Mouse (Mus musculus): ENCODE results near the gene Cmtm8. TPM values are rescaled to one million over a fixed set of nuclear protein-coding genes. Genes with fewer than 3 reads are reported as not detected.

The Cmtm8 gene
- polyA plus RNA-seq, 1 experiment from 2014 or later, result 63.7 TPM

- Histone ChIP-seq H3K4me2 (no peak overlapping the region), H3K9me3 (no peaks in the 10 kb centered on the region), H3K4me3 (replicated peaks) (no peak overlapping the region), H3K9ac (no peak overlapping the region), H3K27ac (no peak overlapping the region), H3K27me3 (replicated peaks) (no peaks in the 10 kb centered on the region), H3K36me3 (peaks cover 10% of the 10 kb centered on the region; the same call in 1 of the 2 replicates), H3K4me1 (peaks cover 8% of the 10 kb centered on the region; the same call in 1 of the 2 replicates)
- no peak for ATAC-seq (ENCODE audit: insufficient read depth, low FRiP score, low read depth)
- WGBS, result 78% methylated on average over 7 of the region's 7 CpGs
Measured at GRCm38 (mm10) chr9:114771565-114771964, 72.4 kb downstream of the Cmtm8 start.

GRCm38 (mm10) chr9:114770224-114770623 is 73.7 kb downstream of the Cmtm8 start:
- 89% methylated on average over 4 of the region's 4 CpGs for WGBS
- Histone ChIP-seq H3K36me3 (peaks cover 10% of the 10 kb centered on the region; the same call in 1 of the 2 replicates), H3K9me3 (no peaks in the 10 kb centered on the region), H3K27me3 (replicated peaks) (no peaks in the 10 kb centered on the region), H3K9ac (no peak overlapping the region), H3K4me3 (replicated peaks) (no peak overlapping the region), H3K27ac (no peak overlapping the region), H3K4me1 (peaks cover 6% of the 10 kb centered on the region; the same call in 1 of the 2 replicates), H3K4me2 (no peak overlapping the region)
- ATAC-seq (ENCODE audit: insufficient read depth, low FRiP score, low read depth), result no peak

GRCm38 (mm10) chr9:114768066-114768465 is 75.9 kb downstream of the Cmtm8 start:
- no peak for ATAC-seq (ENCODE audit: insufficient read depth, low FRiP score, low read depth)
- Histone ChIP-seq H3K4me3 (replicated peaks) (no peak overlapping the region), H3K27ac (no peak overlapping the region), H3K27me3 (replicated peaks) (no peaks in the 10 kb centered on the region), H3K4me1 (no peaks in the 10 kb centered on the region), H3K9ac (no peak overlapping the region), H3K9me3 (no peaks in the 10 kb centered on the region), H3K36me3 (peaks cover 10% of the 10 kb centered on the region; the same call in 1 of the 2 replicates), H3K4me2 (no peak overlapping the region)
- WGBS, result 62% methylated on average over 10 of the region's 10 CpGs

- no peak overlapping the region for H3K9ac ChIP-seq
- no peak overlapping the region for H3K27ac ChIP-seq
- no peak overlapping the region for H3K4me2 ChIP-seq
- WGBS, result 64% methylated on average over 2 of the region's 2 CpGs
- peaks cover 7% of the 10 kb centered on the region; the same call in 1 of the 2 replicates for H3K36me3 ChIP-seq
- H3K4me1 ChIP-seq, result no peaks in the 10 kb centered on the region
- H3K4me3 ChIP-seq (replicated peaks), result no peak overlapping the region
- H3K9me3 ChIP-seq, result no peaks in the 10 kb centered on the region
- no peak for ATAC-seq (ENCODE audit: insufficient read depth, low FRiP score, low read depth)
- H3K27me3 ChIP-seq (replicated peaks), result no peaks in the 10 kb centered on the region
Measured at GRCm38 (mm10) chr9:114767507-114767906, 76.4 kb downstream of the Cmtm8 start.

- no peaks in the 10 kb centered on the region for H3K9me3 ChIP-seq
- no peak overlapping the region for H3K4me2 ChIP-seq
- H3K4me3 ChIP-seq (replicated peaks), result no peak overlapping the region
- peaks cover 3% of the 10 kb centered on the region; the same call in 1 of the 2 replicates for H3K36me3 ChIP-seq
- 73% methylated on average over 13 of the region's 13 CpGs for WGBS
- H3K4me1 ChIP-seq, result no peaks in the 10 kb centered on the region
- no peak overlapping the region for H3K9ac ChIP-seq
- H3K27me3 ChIP-seq (replicated peaks), result no peaks in the 10 kb centered on the region
- no peak for ATAC-seq (ENCODE audit: insufficient read depth, low FRiP score, low read depth)
- H3K27ac ChIP-seq, result no peak overlapping the region
Measured at GRCm38 (mm10) chr9:114767030-114767429, 76.9 kb downstream of the Cmtm8 start.

- H3K4me1 ChIP-seq, result no peaks in the 10 kb centered on the region
- H3K9ac ChIP-seq, result no peak overlapping the region
- 63% methylated on average over 13 of the region's 13 CpGs for WGBS
Measured at GRCm38 (mm10) chr9:114763341-114763740, 80.6 kb downstream of the Cmtm8 start.

GRCm38 (mm10) chr9:114761848-114762247 is 82.1 kb downstream of the Cmtm8 start:
- H3K27me3 ChIP-seq (replicated peaks), result no peaks in the 10 kb centered on the region
- no peak overlapping the region for H3K4me2 ChIP-seq
- no peak for ATAC-seq (ENCODE audit: insufficient read depth, low FRiP score, low read depth)
- no peak overlapping the region for H3K27ac ChIP-seq
- no peak overlapping the region for H3K4me3 ChIP-seq (replicated peaks)
- no peak overlapping the region for H3K9ac ChIP-seq
- H3K9me3 ChIP-seq, result no peaks in the 10 kb centered on the region
- no peaks in the 10 kb centered on the region for H3K4me1 ChIP-seq
- WGBS, result 63% methylated on average over 11 of the region's 11 CpGs
- H3K36me3 ChIP-seq, result peaks cover 17% of the 10 kb centered on the region; the same call in 1 of the 2 replicates

More at GRCm38 (mm10) chr9:114763341-114763740, 80.6 kb downstream of the Cmtm8 start:
- Histone ChIP-seq H3K9me3 (no peaks in the 10 kb centered on the region), H3K27ac (no peak overlapping the region), H3K36me3 (peaks cover 12% of the 10 kb centered on the region; the same call in 1 of the 2 replicates), H3K4me2 (no peak overlapping the region), H3K27me3 (replicated peaks) (no peaks in the 10 kb centered on the region), H3K4me3 (replicated peaks) (no peak overlapping the region)
- ATAC-seq (ENCODE audit: insufficient read depth, low FRiP score, low read depth), result no peak

- no peak overlapping the region for H3K9ac ChIP-seq
- H3K27ac ChIP-seq, result no peak overlapping the region
- 82% methylated on average over 5 of the region's 5 CpGs for WGBS
- H3K9me3 ChIP-seq, result no peaks in the 10 kb centered on the region
- no peak overlapping the region for H3K4me3 ChIP-seq (replicated peaks)
- H3K4me1 ChIP-seq, result no peaks in the 10 kb centered on the region
- peaks cover 18% of the 10 kb centered on the region; the same call in 1 of the 2 replicates for H3K36me3 ChIP-seq
- no peaks in the 10 kb centered on the region for H3K27me3 ChIP-seq (replicated peaks)
- ATAC-seq (ENCODE audit: insufficient read depth, low FRiP score, low read depth), result no peak
- no peak overlapping the region for H3K4me2 ChIP-seq
Measured at GRCm38 (mm10) chr9:114760353-114760752, 83.6 kb downstream of the Cmtm8 start.

- ATAC-seq (ENCODE audit: insufficient read depth, low FRiP score, low read depth), result no peak
- peaks cover 18% of the 10 kb centered on the region for H3K36me3 ChIP-seq
- H3K4me2 ChIP-seq, result no peak overlapping the region
- no peaks in the 10 kb centered on the region for H3K27me3 ChIP-seq (replicated peaks)
- H3K4me3 ChIP-seq (replicated peaks), result no peak overlapping the region
- no peaks in the 10 kb centered on the region for H3K4me1 ChIP-seq
- no peak overlapping the region for H3K9ac ChIP-seq
- H3K9me3 ChIP-seq, result no peaks in the 10 kb centered on the region
- H3K27ac ChIP-seq, result no peak overlapping the region
- 74% methylated on average over 4 of the region's 4 CpGs for WGBS
Measured at GRCm38 (mm10) chr9:114759886-114760285, 84.1 kb downstream of the Cmtm8 start.

- Histone ChIP-seq H3K9me3 (no peaks in the 10 kb centered on the region), H3K4me2 (no peak overlapping the region), H3K4me3 (replicated peaks) (no peak overlapping the region), H3K9ac (no peak overlapping the region), H3K4me1 (no peaks in the 10 kb centered on the region), H3K27me3 (replicated peaks) (no peaks in the 10 kb centered on the region), H3K36me3 (peaks cover 18% of the 10 kb centered on the region), H3K27ac (no peak overlapping the region)
- 89% methylated on average over 5 of the region's 5 CpGs for WGBS
- no peak for ATAC-seq (ENCODE audit: insufficient read depth, low FRiP score, low read depth)
Measured at GRCm38 (mm10) chr9:114758801-114759200, 85.2 kb downstream of the Cmtm8 start.

- H3K4me1 ChIP-seq, result 0 out of 2 replicates have a peak, but pooled peaks cover 1% of the 10 kb centered on the region
- no peaks in the 10 kb centered on the region for H3K27me3 ChIP-seq (replicated peaks)
- no peak for ATAC-seq (ENCODE audit: insufficient read depth, low FRiP score, low read depth)
- no peak overlapping the region for H3K4me3 ChIP-seq (replicated peaks)
- no peaks in the 10 kb centered on the region for H3K9me3 ChIP-seq
- WGBS, result 75% methylated on average over 7 of the region's 7 CpGs
- H3K36me3 ChIP-seq, result peaks cover 18% of the 10 kb centered on the region
- H3K4me2 ChIP-seq, result no peak overlapping the region
- H3K9ac ChIP-seq, result no peak overlapping the region
- no peak overlapping the region for H3K27ac ChIP-seq
Measured at GRCm38 (mm10) chr9:114758272-114758671, 85.7 kb downstream of the Cmtm8 start.

- peak; percentile 91 for ATAC-seq (ENCODE audit: insufficient read depth, low FRiP score, low read depth)
- peak overlapping the region; percentile 42 for H3K27ac ChIP-seq
Measured at GRCm38 (mm10) chr9:114752863-114753484, 91.0 kb downstream of the Cmtm8 start.

More at GRCm38 (mm10) chr9:114752863-114753484, 91.0 kb downstream of the Cmtm8 start:
- Histone ChIP-seq H3K4me3 (replicated peaks) (peak overlapping the region; percentile 56), H3K27me3 (replicated peaks) (no peaks in the 10 kb centered on the region), H3K9ac (peak overlapping the region; percentile 65), H3K9me3 (no peaks in the 10 kb centered on the region), H3K36me3 (peaks cover 7% of the 10 kb centered on the region; the same call in 1 of the 2 replicates), H3K4me1 (peaks cover 6% of the 10 kb centered on the region; the same call in 1 of the 2 replicates), H3K4me2 (peak overlapping the region; percentile 89)
- WGBS, result 7% methylated on average over 36 of the region's 36 CpGs
